Mouse (Mus musculus) embryo, embryonic 9.5 days (tissue): ENCODE measurements around the gene Gm49395.

Experiments
- DNase-seq: peaks from one replicate; pipeline ENCODE4 v3.0.0-alpha.2; 2017; ENCODE audit errors: extremely low spot score

Gm49395 gene

GRCm38 (mm10) chr13:115052568-115052967 lies 49.2 kb downstream of the Gm49395 start:
- no peak for DNase-seq

- no peak for DNase-seq
Observed at GRCm38 (mm10) chr13:115050660-115051559, 50.8 kb downstream of the Gm49395 start.

- DNase-seq: no peak
Observed at GRCm38 (mm10) chr13:115042652-115043051, 59.1 kb downstream of the Gm49395 start.

GRCm38 (mm10) chr13:115037304-115037703 lies 64.4 kb downstream of the Gm49395 start:
- DNase-seq: no peak

GRCm38 (mm10) chr13:115035387-115035786 lies 66.3 kb downstream of the Gm49395 start:
- DNase-seq: no peak

- DNase-seq: no peak
Observed at GRCm38 (mm10) chr13:115033135-115033534, 68.6 kb downstream of the Gm49395 start.

GRCm38 (mm10) chr13:115031177-115032000 lies 70.3 kb downstream of the Gm49395 start:
- no peak for DNase-seq

- no peak for DNase-seq
Observed at GRCm38 (mm10) chr13:115025394-115025793, 76.3 kb downstream of the Gm49395 start.

GRCm38 (mm10) chr13:115022117-115022787 lies 79.5 kb downstream of the Gm49395 start:
- no peak for DNase-seq

- DNase-seq: no peak
Observed at GRCm38 (mm10) chr13:115021411-115021810, 80.3 kb downstream of the Gm49395 start.

- no peak for DNase-seq
Observed at GRCm38 (mm10) chr13:115020727-115021126, 81.0 kb downstream of the Gm49395 start.

GRCm38 (mm10) chr13:115017545-115017944 lies 84.2 kb downstream of the Gm49395 start:
- no peak for DNase-seq

- DNase-seq: no peak
Observed at GRCm38 (mm10) chr13:115011547-115011946, 90.2 kb downstream of the Gm49395 start.

GRCm38 (mm10) chr13:115006213-115006835 lies 95.4 kb downstream of the Gm49395 start:
- DNase-seq: no peak

- no peak for DNase-seq
Observed at GRCm38 (mm10) chr13:115005342-115005741, 96.4 kb downstream of the Gm49395 start.

- DNase-seq: no peak
Observed at GRCm38 (mm10) chr13:115003444-115004053, 98.2 kb downstream of the Gm49395 start.

GRCm38 (mm10) chr13:115002837-115003236 lies 98.9 kb downstream of the Gm49395 start:
- DNase-seq: no peak

- no peak for DNase-seq
Observed at GRCm38 (mm10) chr13:115002155-115002554, 99.6 kb downstream of the Gm49395 start.

- no peak for DNase-seq
Observed at GRCm38 (mm10) chr13:114999582-114999981, 102.1 kb downstream of the Gm49395 start.

- DNase-seq: no peak
Observed at GRCm38 (mm10) chr13:114998100-114998499, 103.6 kb downstream of the Gm49395 start.
